Mouse (Mus musculus): ENCODE data around the gene Dusp10. TPM values are rescaled to one million over a fixed set of nuclear protein-coding genes. Genes with fewer than 3 reads are reported as not detected.
A peak's percentile ranks its signal among the peaks of the same experiment; 100 is the strongest.

Dusp10 gene
- polyA plus RNA-seq, 1 experiment from 2014 or later: 5.8 TPM

DNA sequence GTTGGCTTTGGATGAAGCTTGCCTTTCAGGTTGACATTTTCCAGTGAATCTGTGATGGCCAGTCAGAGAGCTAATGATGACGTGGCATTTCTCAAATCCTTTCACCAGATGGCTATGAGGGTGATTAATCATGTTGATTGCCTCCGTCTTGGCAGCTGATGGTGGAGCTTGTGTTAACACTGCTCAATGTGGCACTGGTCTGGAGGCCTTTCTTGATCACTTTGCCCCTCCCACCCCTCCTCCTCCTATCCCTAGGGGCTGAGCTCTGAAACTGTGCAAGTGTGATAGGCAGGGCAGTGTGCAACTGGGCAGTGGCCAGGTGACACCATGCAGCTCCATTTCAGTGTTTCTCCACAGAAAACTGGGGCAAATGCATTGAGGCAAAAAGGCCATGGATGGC is 8.8 kb upstream of the Dusp10 start:
- peak; percentile 27 for DNase-seq (ENCODE audit: low spot score)
- H3K27ac ChIP-seq (ENCODE audit: low read depth, low read length): no peak overlapping the region
- H3K9ac ChIP-seq (ENCODE audit: low read length): no peak overlapping the region
- no peak overlapping the region for H3K4me2 ChIP-seq (ENCODE audit: low read depth)
- H3K4me1 ChIP-seq (ENCODE audit: control insufficient read depth, insufficient read depth, low read length): no peaks in the 10 kb centered on the region
- no peaks in the 10 kb centered on the region for H3K36me3 ChIP-seq (ENCODE audit: control insufficient read depth, insufficient read depth, low read length)
- 25% methylated on average over 2 of the region's 2 CpGs for WGBS
- peak; percentile 48; the same call in 1 of the 2 replicates for ATAC-seq (ENCODE audit: insufficient read depth, low FRiP score, low TSS enrichment)
- H3K4me3 ChIP-seq (ENCODE audit: low read depth, low read length): no peak overlapping the region
- H3K27me3 ChIP-seq (ENCODE audit: control insufficient read depth, insufficient read depth, low read length): no peaks in the 10 kb centered on the region
- H3K9me3 ChIP-seq (ENCODE audit: control insufficient read depth, low read length): no peaks in the 10 kb centered on the region

- Histone ChIP-seq H3K4me2 (ENCODE audit: low read depth) (no peak overlapping the region), H3K9ac (ENCODE audit: low read length) (no peak overlapping the region), H3K4me1 (ENCODE audit: control insufficient read depth, insufficient read depth, low read length) (no peaks in the 10 kb centered on the region), H3K36me3 (ENCODE audit: control insufficient read depth, insufficient read depth, low read length) (no peaks in the 10 kb centered on the region), H3K27ac (ENCODE audit: low read depth, low read length) (no peak overlapping the region), H3K9me3 (ENCODE audit: control insufficient read depth, low read length) (no peaks in the 10 kb centered on the region), H3K27me3 (ENCODE audit: control insufficient read depth, insufficient read depth, low read length) (no peaks in the 10 kb centered on the region), H3K4me3 (ENCODE audit: low read depth, low read length) (no peak overlapping the region)
- WGBS: 76% methylated on average over 6 of the region's 6 CpGs
- no peak for ATAC-seq (ENCODE audit: insufficient read depth, low FRiP score, low TSS enrichment)
- no peak for DNase-seq (ENCODE audit: low spot score)
Measured at GRCm38 (mm10) chr1:184005315-184006058, 7.6 kb upstream of the Dusp10 start.

DNA sequence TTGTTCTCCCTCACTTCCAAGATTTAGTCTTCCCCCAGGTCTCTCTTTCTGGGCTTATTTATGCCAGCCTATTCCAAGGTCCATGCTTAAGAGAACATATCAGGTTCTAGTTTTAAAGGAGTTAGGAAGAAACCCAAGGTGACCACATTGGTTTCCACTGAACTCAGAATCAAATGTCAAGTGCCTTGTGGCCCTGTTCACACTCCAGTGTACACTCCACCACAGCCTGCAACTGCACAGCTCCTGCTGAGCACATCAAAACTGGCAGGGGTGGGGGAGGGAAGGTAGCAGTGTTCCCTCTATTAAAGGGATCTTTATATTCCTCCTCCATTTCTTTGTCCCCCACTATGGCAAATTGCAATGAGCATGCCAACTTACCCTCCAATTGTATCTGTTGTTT is 7.0 kb upstream of the Dusp10 start:
- Histone ChIP-seq H3K9me3 (ENCODE audit: control insufficient read depth, low read length) (no peaks in the 10 kb centered on the region), H3K4me3 (ENCODE audit: low read depth, low read length) (no peak overlapping the region), H3K27me3 (ENCODE audit: control insufficient read depth, insufficient read depth, low read length) (no peaks in the 10 kb centered on the region), H3K4me2 (ENCODE audit: low read depth) (no peak overlapping the region), H3K9ac (ENCODE audit: low read length) (no peak overlapping the region), H3K36me3 (ENCODE audit: control insufficient read depth, insufficient read depth, low read length) (no peaks in the 10 kb centered on the region), H3K27ac (ENCODE audit: low read depth, low read length) (no peak overlapping the region), H3K4me1 (ENCODE audit: control insufficient read depth, insufficient read depth, low read length) (no peaks in the 10 kb centered on the region)
- no peak for DNase-seq (ENCODE audit: low spot score)
- ATAC-seq (ENCODE audit: insufficient read depth, low FRiP score, low TSS enrichment): no peak

GRCm38 (mm10) chr1:184011311-184011710 is 1.8 kb upstream of the Dusp10 start:
- Histone ChIP-seq H3K9ac (ENCODE audit: low read length) (no peak overlapping the region), H3K4me2 (ENCODE audit: low read depth) (no peak overlapping the region), H3K4me3 (ENCODE audit: low read depth, low read length) (no peak overlapping the region), H3K27me3 (ENCODE audit: control insufficient read depth, insufficient read depth, low read length) (no peaks in the 10 kb centered on the region), H3K27ac (ENCODE audit: low read depth, low read length) (no peak overlapping the region), H3K36me3 (ENCODE audit: control insufficient read depth, insufficient read depth, low read length) (no peaks in the 10 kb centered on the region), H3K4me1 (ENCODE audit: control insufficient read depth, insufficient read depth, low read length) (no peaks in the 10 kb centered on the region), H3K9me3 (ENCODE audit: control insufficient read depth, low read length) (no peaks in the 10 kb centered on the region)
- DNase-seq (ENCODE audit: low spot score) (no peak), ATAC-seq (ENCODE audit: insufficient read depth, low FRiP score, low TSS enrichment) (no peak)
- WGBS: 97% methylated on average over 6 of the region's 6 CpGs

DNA sequence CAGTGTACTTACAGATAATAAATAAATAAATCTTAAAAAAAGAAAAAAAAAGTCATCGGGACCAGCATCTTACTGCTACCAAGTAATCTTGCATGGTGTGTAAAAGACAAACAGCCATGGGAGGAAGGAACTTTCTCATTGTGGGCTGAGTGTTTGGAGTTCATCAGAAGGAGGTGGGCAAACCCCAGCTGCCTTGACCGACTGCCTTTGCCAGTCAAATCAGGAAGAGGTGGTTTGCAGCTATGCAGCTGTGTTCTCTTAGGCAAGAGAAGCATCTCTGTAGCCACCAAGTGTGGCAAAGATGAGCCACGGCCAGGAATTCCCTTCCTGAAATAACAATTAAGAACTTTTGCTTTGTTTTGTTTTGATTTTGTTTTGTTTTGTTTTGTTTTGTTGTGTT is 989 bp downstream of the Dusp10 start:
- Histone ChIP-seq H3K36me3 (ENCODE audit: control insufficient read depth, insufficient read depth, low read length) (no peaks in the 10 kb centered on the region), H3K4me2 (ENCODE audit: low read depth) (no peak overlapping the region), H3K4me3 (ENCODE audit: low read depth, low read length) (no peak overlapping the region), H3K9me3 (ENCODE audit: control insufficient read depth, low read length) (no peaks in the 10 kb centered on the region), H3K27me3 (ENCODE audit: control insufficient read depth, insufficient read depth, low read length) (no peaks in the 10 kb centered on the region), H3K9ac (ENCODE audit: low read length) (no peak overlapping the region), H3K27ac (ENCODE audit: low read depth, low read length) (no peak overlapping the region), H3K4me1 (ENCODE audit: control insufficient read depth, insufficient read depth, low read length) (no peaks in the 10 kb centered on the region)
- no peak for ATAC-seq (ENCODE audit: insufficient read depth, low FRiP score, low TSS enrichment)
- DNase-seq (ENCODE audit: low spot score): no peak
- 76% methylated on average over 3 of the region's 3 CpGs for WGBS

DNA sequence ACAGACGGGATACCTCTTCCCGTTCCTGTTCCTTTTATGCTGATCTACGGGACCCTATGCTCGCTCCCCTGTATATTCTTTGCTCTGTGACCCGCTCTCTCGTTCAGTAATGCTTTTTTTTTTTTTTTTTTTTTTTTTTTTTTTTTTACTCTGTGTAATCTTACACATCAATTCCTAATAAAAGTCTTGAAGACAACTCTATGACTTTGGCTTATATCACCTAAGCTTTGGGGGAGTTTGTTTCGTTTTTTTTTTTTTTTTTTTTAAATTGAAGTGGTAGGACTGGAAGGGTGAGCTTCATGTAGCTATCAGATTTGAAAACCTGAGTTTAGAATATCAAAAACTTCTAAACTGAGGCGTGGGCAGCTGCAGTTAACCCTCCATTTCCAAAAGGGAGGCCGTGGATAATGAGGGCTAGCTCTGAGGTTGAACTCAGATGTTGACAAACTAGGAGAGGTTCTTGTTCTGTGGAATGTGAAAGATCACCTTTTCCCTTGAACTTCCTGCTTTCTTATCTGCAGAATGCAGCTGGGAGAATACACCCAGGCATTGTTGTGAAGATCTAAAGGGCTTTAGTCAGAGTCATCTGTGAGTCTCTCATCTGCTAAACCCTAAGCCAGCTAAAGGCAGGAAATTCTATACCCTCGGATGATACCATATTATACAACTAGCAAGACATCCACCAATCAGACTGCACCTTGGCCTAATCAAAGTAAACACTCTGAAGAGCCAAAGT is 3.1 kb downstream of the Dusp10 start:
- H3K27me3 ChIP-seq (ENCODE audit: control insufficient read depth, insufficient read depth, low read length): no peaks in the 10 kb centered on the region
- WGBS: 80% methylated on average over 10 of the region's 10 CpGs
- H3K9ac ChIP-seq (ENCODE audit: low read length): no peak overlapping the region
- 0 out of 2 replicates have a peak, but pooled peaks cover 2% of the 10 kb centered on the region for H3K4me1 ChIP-seq (ENCODE audit: control insufficient read depth, insufficient read depth, low read length)
- DNase-seq (ENCODE audit: low spot score) (no peak), ATAC-seq (ENCODE audit: insufficient read depth, low FRiP score, low TSS enrichment) (no peak)
- H3K36me3 ChIP-seq (ENCODE audit: control insufficient read depth, insufficient read depth, low read length): no peaks in the 10 kb centered on the region
- no peak overlapping the region for H3K27ac ChIP-seq (ENCODE audit: low read depth, low read length)
- H3K4me2 ChIP-seq (ENCODE audit: low read depth): no peak overlapping the region
- no peak overlapping the region for H3K4me3 ChIP-seq (ENCODE audit: low read depth, low read length)
- H3K9me3 ChIP-seq (ENCODE audit: control insufficient read depth, low read length): no peaks in the 10 kb centered on the region

DNA sequence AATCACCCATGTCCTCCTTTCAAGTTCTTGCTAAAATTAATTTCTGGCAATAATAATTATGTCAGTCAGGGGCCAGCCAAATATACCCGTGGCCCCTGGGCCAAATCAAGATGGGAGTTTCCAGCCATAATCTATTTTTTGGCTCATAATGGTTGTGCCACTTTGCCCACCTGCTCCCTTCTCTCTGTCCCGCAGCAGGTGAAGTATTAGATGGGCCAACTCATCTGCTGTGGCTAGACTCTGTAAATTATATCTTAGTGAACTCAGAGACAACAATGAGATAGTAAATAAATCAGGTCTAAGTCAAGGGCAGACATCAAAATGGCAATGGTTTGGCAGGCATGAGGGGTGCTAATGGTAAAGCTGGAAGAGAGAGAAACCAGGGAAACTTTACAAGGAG is 4.5 kb downstream of the Dusp10 start:
- Histone ChIP-seq H3K9ac (ENCODE audit: low read length) (no peak overlapping the region), H3K4me1 (ENCODE audit: control insufficient read depth, insufficient read depth, low read length) (0 out of 2 replicates have a peak, but pooled peaks cover 2% of the 10 kb centered on the region), H3K27me3 (ENCODE audit: control insufficient read depth, insufficient read depth, low read length) (no peaks in the 10 kb centered on the region), H3K4me2 (ENCODE audit: low read depth) (no peak overlapping the region), H3K9me3 (ENCODE audit: control insufficient read depth, low read length) (no peaks in the 10 kb centered on the region), H3K36me3 (ENCODE audit: control insufficient read depth, insufficient read depth, low read length) (no peaks in the 10 kb centered on the region), H3K27ac (ENCODE audit: low read depth, low read length) (no peak overlapping the region), H3K4me3 (ENCODE audit: low read depth, low read length) (no peak overlapping the region)
- DNase-seq (ENCODE audit: low spot score): no peak
- ATAC-seq (ENCODE audit: insufficient read depth, low FRiP score, low TSS enrichment): no peak
- WGBS: 85% methylated on average over 2 of the region's 2 CpGs

- Histone ChIP-seq H3K27ac (ENCODE audit: low read depth, low read length) (no peak overlapping the region), H3K9ac (ENCODE audit: low read length) (no peak overlapping the region), H3K4me1 (ENCODE audit: control insufficient read depth, insufficient read depth, low read length) (0 out of 2 replicates have a peak, but pooled peaks cover 2% of the 10 kb centered on the region), H3K4me3 (ENCODE audit: low read depth, low read length) (no peak overlapping the region), H3K9me3 (ENCODE audit: control insufficient read depth, low read length) (no peaks in the 10 kb centered on the region), H3K36me3 (ENCODE audit: control insufficient read depth, insufficient read depth, low read length) (no peaks in the 10 kb centered on the region), H3K27me3 (ENCODE audit: control insufficient read depth, insufficient read depth, low read length) (no peaks in the 10 kb centered on the region), H3K4me2 (ENCODE audit: low read depth) (no peak overlapping the region)
- DNase-seq (ENCODE audit: low spot score): no peak
- no peak for ATAC-seq (ENCODE audit: insufficient read depth, low FRiP score, low TSS enrichment)
- 48% methylated on average over 6 of the region's 6 CpGs for WGBS
Measured at GRCm38 (mm10) chr1:184019042-184019721, 6.1 kb downstream of the Dusp10 start.

Measured in neural tube, embryonic 11.5 days (tissue).